Mouse (Mus musculus): ENCODE data around the gene Ctrb1.
A peak's percentile ranks its signal among the peaks of the same experiment; 100 is the strongest.

Ctrb1 gene

DNA sequence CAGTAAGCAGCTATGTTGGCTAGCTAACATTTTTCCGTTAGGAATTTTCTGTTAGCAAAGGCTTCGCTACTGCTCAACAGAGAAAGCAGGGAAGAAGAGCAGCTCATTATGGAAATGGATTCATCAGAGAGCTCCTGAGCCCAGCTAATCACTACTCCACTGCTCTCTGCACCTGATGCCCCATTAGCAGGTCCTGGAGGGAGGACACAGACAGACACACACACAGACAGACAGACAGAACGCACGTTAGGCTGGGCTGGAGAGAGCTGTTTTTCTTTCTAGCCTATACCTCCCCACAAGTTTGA, 26.6 kb upstream of the Ctrb1 start:
- no peak for DNase-seq (ENCODE audit: low read depth, low spot score)

- peak; percentile 44 for DNase-seq (ENCODE audit: low read depth, low spot score)
Observed at GRCm38 (mm10) chr8:111716603-111717487, 26.0 kb upstream of the Ctrb1 start.

DNA sequence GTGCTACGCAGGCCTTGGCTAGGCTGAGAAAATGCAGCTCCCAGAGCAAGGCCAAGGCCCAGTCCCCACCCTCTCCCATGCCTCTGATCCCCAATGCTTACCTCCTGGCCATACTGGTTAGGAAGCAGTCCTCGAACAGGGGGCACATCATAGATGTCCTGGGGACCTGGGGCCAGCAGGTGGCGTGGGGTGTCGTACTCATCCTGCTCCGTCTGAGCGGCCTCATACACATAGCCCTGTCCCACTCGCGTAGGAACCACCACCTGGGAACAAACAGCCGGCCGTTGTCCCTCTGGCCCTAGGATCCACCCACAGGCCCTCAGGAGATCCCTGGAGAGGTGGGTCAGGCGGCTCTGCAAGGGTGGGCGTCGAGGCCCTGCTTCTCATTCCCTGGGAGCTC, 24.7 kb upstream of the Ctrb1 start:
- no peak for DNase-seq (ENCODE audit: low read depth, low spot score)

DNA sequence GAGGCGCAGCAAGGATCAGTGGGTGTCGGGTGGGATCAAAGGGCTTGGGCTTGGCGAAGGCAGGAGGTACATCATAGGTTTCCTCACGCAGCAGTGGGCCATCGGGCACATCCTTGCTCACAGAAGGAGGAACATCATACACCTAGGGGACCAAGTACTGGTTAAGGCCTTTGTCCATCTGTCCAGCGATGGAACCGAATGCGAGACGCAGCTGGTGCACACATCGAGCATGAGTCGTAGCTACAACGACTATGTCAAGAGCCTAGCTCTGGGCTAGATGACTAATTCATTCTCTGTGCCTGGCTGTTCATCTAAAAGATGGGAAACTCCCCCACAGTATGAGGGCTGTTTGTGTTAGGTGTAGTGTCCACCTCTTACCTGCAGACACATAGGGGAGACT, 23.5 kb upstream of the Ctrb1 start:
- no peak for DNase-seq (ENCODE audit: low read depth, low spot score)

DNA sequence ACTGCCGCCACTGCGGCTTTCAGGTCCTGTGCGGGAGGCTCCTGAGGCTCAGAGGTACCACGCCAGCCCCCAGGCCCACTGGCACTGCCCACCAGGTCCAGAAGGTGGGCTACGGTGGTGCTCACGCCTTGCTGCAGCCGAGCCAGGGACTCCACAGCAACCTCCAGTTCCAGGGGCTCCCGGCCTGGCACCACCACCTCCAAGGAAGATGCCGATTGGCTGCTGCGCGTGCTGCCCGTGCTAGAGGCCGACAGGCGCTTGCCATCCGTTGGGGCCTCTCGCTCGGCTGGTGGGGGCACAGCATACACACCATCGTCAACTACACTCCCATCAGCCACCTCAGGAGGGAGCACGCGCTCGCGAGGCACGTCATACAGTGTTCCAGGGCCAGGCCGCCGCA, 23.0 kb upstream of the Ctrb1 start:
- DNase-seq (ENCODE audit: low read depth, low spot score) = no peak

DNA sequence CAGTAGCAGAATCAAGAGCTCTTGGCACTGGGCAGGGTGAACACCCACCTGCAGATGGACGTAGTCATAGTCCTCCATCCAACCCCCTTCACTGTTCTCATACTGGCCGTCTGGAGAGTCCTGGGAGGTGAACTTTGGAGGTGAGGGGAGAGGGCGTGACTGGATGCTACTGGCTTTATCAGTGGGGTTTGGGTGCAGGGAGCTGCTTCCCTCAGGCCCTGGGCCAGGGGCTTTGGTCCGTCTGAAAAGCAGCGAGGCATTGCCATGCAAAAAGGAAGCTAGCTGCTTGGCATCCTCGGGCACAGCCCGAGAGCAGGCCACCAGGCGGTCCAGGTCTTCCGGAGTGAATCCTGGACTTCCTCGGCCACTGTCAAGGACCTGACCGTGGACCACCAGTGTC, 22.5 kb upstream of the Ctrb1 start:
- no peak for DNase-seq (ENCODE audit: low read depth, low spot score)

GRCm38 (mm10) chr8:111712588-111712987, 21.8 kb upstream of the Ctrb1 start:
- peak; percentile 59 for DNase-seq (ENCODE audit: low read depth, low spot score)

- no peak for DNase-seq (ENCODE audit: low read depth, low spot score)
Observed at GRCm38 (mm10) chr8:111712135-111712534, 21.3 kb upstream of the Ctrb1 start.

DNA sequence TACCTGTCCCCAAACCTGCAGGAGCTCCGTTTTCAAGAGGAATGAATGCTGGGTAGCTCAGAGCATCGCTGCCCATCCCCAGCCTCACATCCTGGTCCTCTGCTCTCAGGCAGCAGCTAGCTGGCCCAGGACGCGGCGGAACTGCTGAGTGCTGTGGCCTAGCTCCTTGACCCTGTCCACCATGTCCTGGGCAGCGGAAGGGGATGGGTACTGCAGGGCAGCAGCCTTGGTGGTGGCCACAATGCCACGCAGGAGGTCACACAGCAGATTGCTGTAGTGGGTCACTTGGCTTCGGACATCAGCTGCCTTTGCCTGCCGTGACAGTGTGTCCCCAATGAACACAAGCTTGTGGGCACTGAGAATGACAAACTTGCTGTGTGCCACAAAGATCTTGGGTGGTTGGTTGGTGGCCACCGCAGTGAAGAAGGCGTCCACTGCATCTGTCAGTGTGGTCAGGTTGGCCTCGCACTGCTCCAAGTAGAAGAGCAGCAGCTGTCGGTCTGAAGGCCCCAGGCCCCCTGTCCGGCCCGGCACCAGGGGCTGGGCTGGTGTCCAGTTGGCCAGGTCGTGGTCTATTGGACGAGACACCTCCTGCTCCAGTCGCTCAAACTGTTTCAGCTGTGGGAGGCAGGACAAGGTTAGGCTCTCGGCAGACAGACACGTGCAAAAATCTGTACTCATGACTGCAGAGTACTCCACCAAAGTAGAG, 20.1 kb upstream of the Ctrb1 start:
- no peak for DNase-seq (ENCODE audit: low read depth, low spot score)

GRCm38 (mm10) chr8:111709223-111709622, 18.4 kb upstream of the Ctrb1 start:
- DNase-seq (ENCODE audit: low read depth, low spot score) = no peak

DNA sequence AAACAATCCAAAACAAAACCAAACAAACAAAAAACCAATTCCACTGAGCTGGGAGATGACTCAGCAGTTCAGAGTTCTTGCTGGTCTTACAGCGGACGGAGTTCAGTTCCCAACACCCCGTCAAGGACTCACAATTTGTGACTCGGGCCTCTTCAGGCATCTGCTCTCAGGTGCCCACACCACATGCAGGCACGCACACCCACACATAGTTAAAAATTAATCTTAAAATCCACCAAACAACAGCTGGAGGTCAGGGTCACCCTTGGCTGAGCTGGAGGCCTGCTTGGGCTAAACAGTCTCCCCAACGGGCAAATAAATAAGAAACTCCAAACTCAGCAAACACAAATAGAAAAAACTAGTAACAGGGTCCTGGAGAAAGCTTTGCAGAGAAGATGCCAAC, 17.5 kb upstream of the Ctrb1 start:
- DNase-seq (ENCODE audit: low read depth, low spot score) = no peak

- no peak for DNase-seq (ENCODE audit: low read depth, low spot score)
Observed at GRCm38 (mm10) chr8:111705699-111706098, 14.9 kb upstream of the Ctrb1 start.

GRCm38 (mm10) chr8:111705222-111705621, 14.4 kb upstream of the Ctrb1 start:
- no peak for DNase-seq (ENCODE audit: low read depth, low spot score)

- DNase-seq (ENCODE audit: low read depth, low spot score) = no peak
Observed at GRCm38 (mm10) chr8:111704585-111704984, 13.8 kb upstream of the Ctrb1 start.

- no peak for DNase-seq (ENCODE audit: low read depth, low spot score)
Observed at GRCm38 (mm10) chr8:111701380-111701779, 10.6 kb upstream of the Ctrb1 start.

DNA sequence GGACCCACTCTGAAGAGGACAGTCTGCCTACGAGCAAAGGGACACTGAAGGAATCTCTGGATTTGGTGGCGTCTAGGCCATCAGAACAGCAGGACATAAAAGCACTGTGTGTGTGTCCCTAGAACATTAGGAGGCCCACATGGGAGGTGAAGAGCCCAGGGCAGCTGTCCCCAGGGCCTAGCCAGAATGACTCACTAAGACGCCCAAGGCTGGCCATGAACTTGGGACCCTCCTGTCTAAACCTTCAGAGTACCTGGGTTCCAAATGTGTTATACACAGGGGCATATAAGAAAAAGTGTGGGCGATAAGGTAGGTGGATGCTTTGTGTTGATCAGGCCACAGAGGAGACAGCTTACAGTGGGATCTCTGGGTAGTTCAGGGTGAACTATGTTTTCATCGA, 9.9 kb upstream of the Ctrb1 start:
- no peak for DNase-seq (ENCODE audit: low read depth, low spot score)

- no peak for DNase-seq (ENCODE audit: low read depth, low spot score)
Observed at GRCm38 (mm10) chr8:111700201-111700600, 9.4 kb upstream of the Ctrb1 start.

DNA sequence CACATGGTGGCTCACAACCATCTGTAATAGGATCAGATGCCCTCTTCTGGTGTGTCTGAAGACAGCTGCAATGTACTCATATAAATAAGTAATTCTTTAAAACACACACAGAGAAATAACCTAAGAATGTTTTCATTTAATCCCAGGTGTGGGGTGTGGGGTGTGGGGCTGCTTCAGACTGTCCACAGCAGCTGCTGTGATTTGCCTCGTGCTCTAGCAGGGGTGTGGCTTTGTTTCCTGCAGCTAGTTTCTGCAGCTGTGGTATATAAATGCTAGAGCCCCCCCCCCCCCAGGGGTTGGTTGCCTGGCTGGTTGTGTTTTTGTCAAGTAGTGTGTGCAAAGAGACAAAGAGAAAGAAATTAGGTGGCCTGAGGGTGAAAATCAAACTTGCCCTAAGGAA, 8.2 kb upstream of the Ctrb1 start:
- no peak for DNase-seq (ENCODE audit: low read depth, low spot score)

DNA sequence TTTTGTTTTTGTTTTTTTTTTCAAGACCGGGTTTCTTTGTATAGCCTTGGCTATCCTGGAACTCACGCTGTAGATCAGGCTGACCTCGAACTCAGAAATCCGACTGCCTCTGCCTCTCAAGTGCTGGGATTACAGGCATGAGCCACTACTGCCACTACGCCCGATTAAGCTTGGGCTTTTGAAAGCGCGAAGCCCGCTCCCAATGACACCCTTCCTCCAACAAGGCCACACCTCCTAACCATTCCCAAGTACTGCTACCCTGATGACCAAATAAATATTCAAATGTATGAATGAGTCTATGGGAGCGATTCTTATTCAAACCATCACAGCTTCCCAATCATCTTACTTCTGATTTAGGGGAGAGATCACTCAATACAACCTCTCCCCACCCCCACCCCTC, 6.8 kb upstream of the Ctrb1 start:
- DNase-seq (ENCODE audit: low read depth, low spot score) = no peak

- DNase-seq (ENCODE audit: low read depth, low spot score) = no peak
Observed at GRCm38 (mm10) chr8:111695441-111695840, 4.6 kb upstream of the Ctrb1 start.

GRCm38 (mm10) chr8:111693261-111693741, 2.5 kb upstream of the Ctrb1 start:
- no peak for DNase-seq (ENCODE audit: low read depth, low spot score)

GRCm38 (mm10) chr8:111686881-111687280, 3.9 kb downstream of the Ctrb1 start:
- no peak for DNase-seq (ENCODE audit: low read depth, low spot score)

- no peak for DNase-seq (ENCODE audit: low read depth, low spot score)
Observed at GRCm38 (mm10) chr8:111682521-111682920, 8.3 kb downstream of the Ctrb1 start.
